Mouse (Mus musculus): ENCODE measurements around the gene Fbxo27.

DNA sequence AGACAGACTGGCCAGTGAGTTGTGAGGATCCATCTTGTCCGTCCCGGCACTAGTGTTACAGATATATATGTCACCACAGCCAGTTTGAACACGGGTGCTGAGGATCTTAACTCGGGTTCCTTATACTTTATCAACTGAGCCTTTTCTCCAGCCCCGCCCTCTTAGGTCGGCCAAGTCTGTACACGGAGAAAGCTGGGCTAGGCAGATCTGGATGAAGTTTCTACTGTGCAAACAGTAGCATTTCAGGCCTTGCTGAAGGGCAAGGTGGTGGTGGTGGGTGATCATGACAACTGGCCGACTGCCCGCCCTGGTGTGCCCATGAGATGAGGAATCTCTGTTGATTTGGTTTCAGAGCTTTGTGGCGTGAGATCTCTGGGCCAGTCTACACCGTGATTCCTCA, 4.6 kb downstream of the Fbxo27 start:
- no peak for TF ChIP-seq EP300 (optimal IDR thresholded peaks at IDR 0.05)
- TF ChIP-seq CTCF (IDR thresholded peaks at IDR 0.05; ENCODE audit: low read depth): no peak

Data from stomach, postnatal 0 days (tissue).